Mouse (Mus musculus): ENCODE data around the gene Ripor2.

Ripor2 gene

GRCm38 (mm10) chr13:24710968-24711367, 129.0 kb downstream of the Ripor2 start:
- DNase-seq (ENCODE audit: low spot score in 2 of 2) = no peak

GRCm38 (mm10) chr13:24712581-24713130, 130.7 kb downstream of the Ripor2 start:
- no peak for DNase-seq (ENCODE audit: low spot score in 2 of 2)

GRCm38 (mm10) chr13:24713434-24714000, 131.5 kb downstream of the Ripor2 start:
- peak; percentile 96 for DNase-seq (ENCODE audit: low spot score in 2 of 2)

GRCm38 (mm10) chr13:24714360-24714885, 132.4 kb downstream of the Ripor2 start:
- DNase-seq (ENCODE audit: low spot score in 2 of 2) = no peak

GRCm38 (mm10) chr13:24715601-24716000, 133.6 kb downstream of the Ripor2 start:
- DNase-seq (ENCODE audit: low spot score in 2 of 2) = no peak

- no peak for DNase-seq (ENCODE audit: low spot score in 2 of 2)
Measured at GRCm38 (mm10) chr13:24716441-24716840, 134.5 kb downstream of the Ripor2 start.

- DNase-seq (ENCODE audit: low spot score in 2 of 2) = no peak
Measured at GRCm38 (mm10) chr13:24717677-24718076, 135.7 kb downstream of the Ripor2 start.

GRCm38 (mm10) chr13:24721502-24721901, 139.5 kb downstream of the Ripor2 start:
- DNase-seq (ENCODE audit: low spot score in 2 of 2) = no peak

- no peak for DNase-seq (ENCODE audit: low spot score in 2 of 2)
Measured at GRCm38 (mm10) chr13:24723699-24724394, 141.9 kb downstream of the Ripor2 start.

- DNase-seq (ENCODE audit: low spot score in 2 of 2) = no peak
Measured at GRCm38 (mm10) chr13:24724395-24724759, 142.4 kb downstream of the Ripor2 start.

GRCm38 (mm10) chr13:24729128-24729527, 147.1 kb downstream of the Ripor2 start:
- DNase-seq (ENCODE audit: low spot score in 2 of 2) = no peak

- DNase-seq (ENCODE audit: low spot score in 2 of 2) = no peak
Measured at GRCm38 (mm10) chr13:24734502-24734901, 152.5 kb downstream of the Ripor2 start.

GRCm38 (mm10) chr13:24735608-24736131, 153.7 kb downstream of the Ripor2 start:
- no peak for DNase-seq (ENCODE audit: low spot score in 2 of 2)

- no peak for DNase-seq (ENCODE audit: low spot score in 2 of 2)
Measured at GRCm38 (mm10) chr13:24741028-24741427, 159.0 kb downstream of the Ripor2 start, which contains the start of gene Armh2. Gene Armh2, plus strand, starts transcription at chr13:24741232.

- DNase-seq (ENCODE audit: low spot score in 2 of 2) = no peak
Measured at GRCm38 (mm10) chr13:24747823-24748222, 165.8 kb downstream of the Ripor2 start.

- DNase-seq (ENCODE audit: low spot score in 2 of 2) = no peak
Measured at GRCm38 (mm10) chr13:24750807-24751206, 168.8 kb downstream of the Ripor2 start.

GRCm38 (mm10) chr13:24751396-24751795, 169.4 kb downstream of the Ripor2 start:
- peak; percentile 25 to 34 for DNase-seq (ENCODE audit: low spot score in 2 of 2)

- no peak for DNase-seq (ENCODE audit: low spot score in 2 of 2)
Measured at GRCm38 (mm10) chr13:24756756-24757155, 174.8 kb downstream of the Ripor2 start.

- DNase-seq (ENCODE audit: low spot score in 2 of 2) = no peak
Measured at GRCm38 (mm10) chr13:24757820-24758564, 176.0 kb downstream of the Ripor2 start.

- no peak for DNase-seq (ENCODE audit: low spot score in 2 of 2)
Measured at GRCm38 (mm10) chr13:24759451-24759850, 177.5 kb downstream of the Ripor2 start.

- no peak for DNase-seq (ENCODE audit: low spot score in 2 of 2)
Measured at GRCm38 (mm10) chr13:24760351-24760870, 178.4 kb downstream of the Ripor2 start.

GRCm38 (mm10) chr13:24761083-24761402, 179.1 kb downstream of the Ripor2 start:
- no peak for DNase-seq (ENCODE audit: low spot score in 2 of 2)
